Mouse (Mus musculus) cerebellum, adult 2 months (tissue): ENCODE measurements at regions not wholly inside any gene's neighbourhood (a gene's known extent, or its start where the extent isn't known, plus 50 kb on each side); places are given as distances from the start of the nearest gene placed in this dataset.
A peak's percentile ranks its signal among the peaks of the same experiment; 100 is the strongest.

ENCODE experiments used
- DNase-seq, 2 experiments: peaks; one replicate each; pipeline ENCODE4 v3.0.0; 2021
- H3K27ac ChIP-seq: fragments of 200-500 bp; 2 replicates; pipeline ENCODE4 v1.5.1; 2012; ENCODE audit warnings: low read length, control low read depth, inconsistent platforms; ENCODE audit not compliant: insufficient read depth
- H3K27me3 ChIP-seq: fragments of 200-500 bp; 2 replicates; pipeline ENCODE4 v1.6.1; 2012; ENCODE audit warnings: inconsistent platforms, mild to moderate bottlenecking, low read length, moderate library complexity; ENCODE audit not compliant: control insufficient read depth, insufficient read depth
- H3K4me1 ChIP-seq: fragments of 200-500 bp; 2 replicates; pipeline ENCODE4 v1.6.1; 2011; ENCODE audit warnings: low read length; ENCODE audit not compliant: control insufficient read depth, insufficient read depth
- H3K4me3 ChIP-seq: fragments of 200-500 bp; replicated peaks from 2 replicates; pipeline ENCODE3; 2011; ENCODE audit warnings: mild to moderate bottlenecking, low read depth, low read length, control low read depth; ENCODE audit not compliant: insufficient read depth
- CTCF ChIP-seq: fragments of 200-500 bp; IDR thresholded peaks from 2 replicates; pipeline ENCODE4 v1.5.1; 2011; ENCODE audit warnings: low read depth, mild to moderate bottlenecking, control low read depth, low read length, moderate library complexity, borderline replicate concordance; ENCODE audit not compliant: insufficient read depth
- POLR2A ChIP-seq: fragments of 200-500 bp; IDR thresholded peaks from 2 replicates; pipeline ENCODE4 v1.6.1; 2011; ENCODE audit warnings: low read length, control low read depth, borderline replicate concordance; ENCODE audit not compliant: insufficient read depth
- WGBS: fragments of 180-500 bp; shearing (Covaris S2); methylation state at CpG from one replicate; pipeline ENCODE4 v1.1.7; 2018; 5-methylcytosine and 5-hydroxymethylcytosine counted together

DNA sequence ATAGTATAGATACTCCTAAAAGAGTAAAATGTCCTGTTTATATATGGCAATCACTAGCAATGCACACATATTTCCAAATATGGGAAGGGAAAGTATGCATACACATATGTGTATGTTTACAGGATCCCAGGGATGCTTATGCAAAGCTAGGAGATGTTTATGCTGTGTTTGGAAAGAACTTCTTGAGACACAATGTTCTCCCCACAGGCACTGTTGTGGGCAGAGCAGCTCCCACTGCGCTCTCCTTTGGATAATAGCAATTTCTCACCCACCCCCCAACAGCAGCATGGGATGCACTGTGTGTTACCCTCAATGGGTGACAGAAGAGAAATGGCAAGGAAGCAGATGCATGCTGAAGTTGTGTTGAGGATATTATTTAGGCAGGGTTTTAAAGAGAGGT lies 491.7 kb upstream of the Pkn2 start:
- no peak overlapping the region for H3K4me3 ChIP-seq
- H3K27ac ChIP-seq: no peak overlapping the region
- WGBS: 91% methylated on average over 1 of the region's 1 CpGs
- TF ChIP-seq POLR2A: no peak
- no peak for TF ChIP-seq CTCF
- H3K4me1 ChIP-seq: no peaks in the 10 kb centered on the region
- no peak for DNase-seq
- H3K27me3 ChIP-seq: no peaks in the 10 kb centered on the region

DNA sequence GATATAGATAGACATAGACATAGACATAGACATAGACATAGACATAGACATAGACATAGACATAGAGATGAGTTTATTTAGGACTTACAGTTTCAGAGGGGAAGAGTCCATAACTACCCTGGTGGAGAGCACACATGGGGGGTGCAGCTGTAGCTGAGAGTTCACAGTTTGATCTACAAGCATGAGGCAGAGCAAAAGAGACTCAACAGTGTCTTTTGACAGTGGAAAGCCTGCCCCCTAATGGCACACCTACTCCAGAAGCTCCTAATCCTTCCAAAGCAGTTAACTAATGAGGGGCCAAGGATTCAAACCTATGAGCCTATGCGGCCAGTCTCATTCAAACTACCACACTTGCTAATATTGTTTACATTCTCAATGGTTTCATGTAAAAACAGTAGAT lies 487.2 kb upstream of the Pkn2 start:
- H3K27me3 ChIP-seq: no peaks in the 10 kb centered on the region
- 92% methylated on average over 1 of the region's 1 CpGs for WGBS
- no peak for TF ChIP-seq CTCF
- no peak for TF ChIP-seq POLR2A
- no peak for DNase-seq
- H3K27ac ChIP-seq: no peak overlapping the region
- no peaks in the 10 kb centered on the region for H3K4me1 ChIP-seq
- no peak overlapping the region for H3K4me3 ChIP-seq

DNA sequence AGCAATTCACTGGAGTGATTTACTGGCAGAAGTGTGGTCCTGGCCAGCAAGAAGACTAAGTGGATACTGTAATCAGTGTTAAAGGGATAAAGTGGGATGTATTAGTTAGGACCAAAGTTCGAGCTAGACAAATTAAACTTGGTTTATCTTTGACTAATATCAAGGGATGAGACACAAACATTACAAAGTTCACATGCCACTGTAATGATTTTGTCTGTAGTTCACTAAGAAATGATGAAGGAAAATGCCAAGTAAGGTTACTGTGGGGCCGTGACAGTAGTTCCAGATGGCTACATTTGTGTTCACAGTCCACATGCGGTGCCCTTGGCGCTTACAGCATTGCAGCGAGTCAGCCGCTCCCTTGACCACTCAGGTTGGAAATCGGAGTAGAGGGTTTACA lies 458.2 kb upstream of the Pkn2 start:
- H3K4me3 ChIP-seq: no peak overlapping the region
- H3K4me1 ChIP-seq: no peaks in the 10 kb centered on the region
- H3K27me3 ChIP-seq: no peaks in the 10 kb centered on the region
- DNase-seq: no peak
- WGBS: 82% methylated on average over 7 of the region's 7 CpGs
- no peak for TF ChIP-seq POLR2A
- no peak for TF ChIP-seq CTCF
- H3K27ac ChIP-seq: no peak overlapping the region

DNA sequence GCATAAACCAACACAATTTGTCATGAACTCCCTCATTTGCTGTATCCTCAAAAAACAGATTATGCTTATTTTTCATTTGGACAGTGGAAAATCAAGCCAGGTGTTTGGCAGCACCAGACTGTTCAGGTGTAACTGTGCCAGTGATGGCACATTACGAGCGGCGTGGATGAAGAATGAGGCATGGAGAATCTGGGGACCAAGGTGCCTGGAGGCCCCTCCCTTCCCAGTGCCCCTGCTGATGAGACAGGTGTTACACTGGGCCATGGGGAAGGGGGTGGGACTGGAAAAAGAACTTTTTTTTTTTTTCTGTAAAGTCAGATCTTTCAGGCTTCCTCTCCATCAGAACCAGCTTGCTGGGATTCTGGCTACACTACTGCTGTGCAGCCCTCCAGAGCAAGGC lies 451.5 kb upstream of the Pkn2 start:
- Histone ChIP-seq H3K27ac (no peak overlapping the region), H3K4me1 (no peaks in the 10 kb centered on the region), H3K4me3 (no peak overlapping the region), H3K27me3 (no peaks in the 10 kb centered on the region)
- WGBS: 73% methylated on average over 3 of the region's 3 CpGs
- TF ChIP-seq POLR2A (no peak), CTCF (no peak)
- no peak for DNase-seq

DNA sequence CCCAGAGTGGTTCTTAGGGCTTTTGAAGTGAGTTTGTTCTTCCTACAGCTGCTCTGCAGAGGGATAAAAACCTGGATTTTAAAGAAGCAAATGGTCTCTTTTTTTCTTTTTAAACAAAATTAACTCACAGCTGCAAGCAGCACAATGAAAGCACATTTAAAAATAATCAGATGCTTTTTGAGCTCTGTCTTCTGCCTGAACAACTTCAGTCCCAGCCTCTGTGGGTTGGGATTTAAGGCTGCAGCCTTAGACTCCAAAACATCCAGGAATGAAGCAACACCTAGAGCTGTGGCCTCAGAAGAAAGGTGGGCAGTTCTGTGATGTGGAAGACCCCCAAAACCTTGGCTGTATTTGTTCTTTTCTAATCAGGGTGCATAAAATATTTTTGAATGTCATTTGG lies 446.7 kb upstream of the Pkn2 start:
- Histone ChIP-seq H3K27ac (no peak overlapping the region), H3K4me3 (no peak overlapping the region), H3K27me3 (no peaks in the 10 kb centered on the region), H3K4me1 (no peaks in the 10 kb centered on the region)
- no peak for DNase-seq
- no peak for TF ChIP-seq POLR2A
- TF ChIP-seq CTCF: no peak

DNA sequence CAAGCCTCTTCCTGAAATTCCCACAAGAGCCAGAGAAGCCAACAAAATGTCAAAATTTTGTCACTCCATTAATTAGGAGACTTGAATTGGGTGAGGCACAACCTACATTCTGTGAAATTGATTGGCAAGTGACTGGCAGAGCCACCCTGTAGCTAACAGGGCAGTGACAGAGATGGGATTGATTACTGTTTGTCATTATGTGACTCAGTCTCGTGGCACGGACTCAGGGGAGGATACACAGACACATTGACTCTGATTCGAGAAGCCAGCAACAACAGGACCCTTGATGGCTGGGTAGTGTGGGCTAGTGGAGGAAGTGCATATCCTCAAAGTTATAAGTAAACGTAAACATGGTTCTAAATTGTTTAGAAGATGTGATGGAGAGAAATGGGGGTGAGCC lies 445.8 kb upstream of the Pkn2 start:
- 55% methylated on average over 4 of the region's 4 CpGs for WGBS
- no peak overlapping the region for H3K27ac ChIP-seq
- no peak for DNase-seq
- H3K4me1 ChIP-seq: no peaks in the 10 kb centered on the region
- H3K4me3 ChIP-seq: no peak overlapping the region
- H3K27me3 ChIP-seq: no peaks in the 10 kb centered on the region
- no peak for TF ChIP-seq CTCF
- TF ChIP-seq POLR2A: no peak

DNA sequence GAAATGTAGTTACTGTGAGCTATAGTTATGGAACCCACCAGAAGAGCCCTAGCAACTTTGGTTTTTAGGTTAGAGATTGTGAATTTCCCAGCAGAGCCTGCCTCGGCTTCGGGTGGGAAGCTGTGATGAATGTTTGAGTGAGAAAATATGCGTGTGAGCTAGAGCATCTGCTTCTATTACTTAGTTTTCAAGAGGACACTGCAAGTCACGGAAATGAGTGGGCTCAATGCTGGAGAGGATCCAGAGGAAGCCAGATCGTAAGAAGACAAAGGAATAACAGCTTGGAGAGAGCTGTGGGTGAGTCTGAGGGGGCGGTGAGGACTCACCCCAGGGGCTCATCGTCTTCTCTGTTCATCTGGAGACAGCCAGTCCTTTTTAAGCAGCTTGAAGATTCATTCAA lies 434.7 kb upstream of the Pkn2 start:
- no peak for DNase-seq
- H3K4me3 ChIP-seq: no peak overlapping the region
- H3K27ac ChIP-seq: no peak overlapping the region
- no peaks in the 10 kb centered on the region for H3K27me3 ChIP-seq
- 32% methylated on average over 7 of the region's 7 CpGs for WGBS
- TF ChIP-seq POLR2A (no peak), CTCF (no peak)
- H3K4me1 ChIP-seq: no peaks in the 10 kb centered on the region

DNA sequence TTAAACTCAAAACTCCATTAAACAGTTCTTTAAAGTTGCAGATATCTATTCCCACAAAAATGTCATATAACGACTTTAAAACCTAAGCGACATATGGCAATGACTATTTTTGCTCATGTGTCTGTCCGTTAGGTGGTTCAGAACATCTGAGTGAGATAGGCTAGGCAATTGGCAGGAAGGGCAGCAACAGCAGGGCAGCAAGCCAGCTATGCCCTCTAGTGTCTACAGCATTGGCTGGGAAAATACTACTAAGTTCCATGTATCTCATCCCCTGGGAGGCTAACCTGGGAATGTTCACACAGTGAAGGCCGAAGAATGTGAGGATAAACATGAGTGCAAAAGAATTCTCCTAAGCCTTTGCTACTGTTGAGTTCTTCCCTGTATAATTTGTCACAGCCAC lies 410.0 kb upstream of the Pkn2 start:
- Histone ChIP-seq H3K4me1 (no peaks in the 10 kb centered on the region), H3K4me3 (no peak overlapping the region), H3K27ac (no peak overlapping the region), H3K27me3 (no peaks in the 10 kb centered on the region)
- peak in 1 of 2 experiments; percentile 5 for DNase-seq
- 36% methylated on average over 4 of the region's 4 CpGs for WGBS
- TF ChIP-seq POLR2A (no peak), CTCF (no peak)
